Mouse (Mus musculus) midbrain, embryonic 16.5 days (tissue): ENCODE measurements around the gene Slamf7. TPM values are rescaled to one million over a fixed set of nuclear protein-coding genes. Genes with fewer than 3 reads are reported as not detected.

Experiments used
- ATAC-seq: fragments of 200-750 bp; cut with Nextera tagmentation; 2 replicates; pipeline ENCODE4 v1.8.0; 2017; ENCODE audit warnings: moderate TSS enrichment
- H3K27ac ChIP-seq: fragments of 300-500 bp; sonication (generic); 2 replicates; pipeline ENCODE4 v1.5.1; 2014; ENCODE audit warnings: mild to moderate bottlenecking, low read length, mixed read lengths
- H3K27me3 ChIP-seq: fragments of 300-500 bp; sonication (generic); 2 replicates; pipeline ENCODE4 v1.6.1; 2014; ENCODE audit warnings: low read depth, low read length, mixed read lengths; ENCODE audit not compliant: control insufficient read depth, insufficient read depth
- H3K36me3 ChIP-seq: fragments of 300-500 bp; sonication (generic); 2 replicates; pipeline ENCODE4 v1.6.1; 2014; ENCODE audit warnings: mild to moderate bottlenecking, low read length, moderate library complexity, mixed read lengths; ENCODE audit not compliant: control insufficient read depth, insufficient read depth
- H3K4me1 ChIP-seq: fragments of 300-500 bp; sonication (generic); 2 replicates; pipeline ENCODE4 v1.6.1; 2014; ENCODE audit warnings: mild to moderate bottlenecking, low read length, mixed read lengths; ENCODE audit not compliant: control insufficient read depth, insufficient read depth
- H3K4me2 ChIP-seq: fragments of 300-500 bp; sonication (generic); 2 replicates; pipeline ENCODE4 v1.6.1; 2014; ENCODE audit warnings: mild to moderate bottlenecking, low read length, mixed read lengths
- H3K4me3 ChIP-seq: fragments of 300-500 bp; sonication (generic); 2 replicates; pipeline ENCODE4 v1.5.1; 2014; ENCODE audit warnings: low read depth, mild to moderate bottlenecking, low read length, moderate library complexity, mixed read lengths
- H3K9ac ChIP-seq: fragments of 300-500 bp; sonication (generic); 2 replicates; pipeline ENCODE4 v1.6.1; 2014; ENCODE audit warnings: low read depth, low read length, mixed read lengths
- H3K9me3 ChIP-seq: fragments of 300-500 bp; sonication (generic); replicated peaks from 2 replicates; pipeline ENCODE4 v1.6.1; 2014; ENCODE audit warnings: mild to moderate bottlenecking, low read length, mixed read lengths; ENCODE audit not compliant: control insufficient read depth, poor library complexity, severe bottlenecking
- WGBS: fragments of 180-500 bp; shearing (Covaris S2); extraction: QIAGEN DNeasy Blood & Tissue Kit; methylation state at CpG from one replicate; pipeline ENCODE4 v1.1.7; 2014; 5-methylcytosine and 5-hydroxymethylcytosine counted together
- polyA plus RNA-seq: library from polyadenylated mRNA; unstranded; fragments of >200 nt; fragmentation: Nextera tagmentation; extraction: Ambion mirVana; gene quantifications from 2 replicates; pipeline ENCODE4 v1.2.1, GENCODE M21; 2015

The Slamf7 gene
- not detected in 2 replicates for polyA plus RNA-seq

DNA sequence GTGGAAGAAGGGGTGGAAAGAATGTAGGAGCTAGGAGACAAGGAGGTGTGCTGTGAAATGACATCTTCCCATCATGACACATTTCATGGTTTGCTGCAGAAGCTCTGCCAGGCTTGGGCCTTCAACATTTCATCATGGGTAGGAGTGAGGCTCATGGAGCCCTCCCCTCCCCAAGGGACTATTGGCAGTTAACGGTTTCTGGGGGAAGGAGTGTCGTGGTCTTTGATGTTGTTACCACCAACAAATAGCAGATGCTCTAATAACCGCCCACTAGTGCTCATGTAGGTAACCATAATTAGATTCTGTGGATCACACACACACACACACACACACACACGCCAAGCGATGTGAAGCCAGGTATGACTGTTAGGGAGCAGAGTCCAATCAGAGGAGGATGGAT, at the start of gene Slamf7:
Slamf7 (minus strand) TSS at position 302 of the 400 bp plus-strand sequence.
- Histone ChIP-seq H3K9ac (no peak within 1 kb of the TSS), H3K9me3 (no peaks in the 10 kb centered on the region), H3K4me2 (no peak within 1 kb of the TSS), H3K36me3 (no peaks in the 10 kb centered on the region), H3K27me3 (no peaks in the 10 kb centered on the region), H3K4me3 (no peak within 1 kb of the TSS), H3K27ac (no peak within 1 kb of the TSS), H3K4me1 (no peaks in the 10 kb centered on the region)
- no peak for ATAC-seq
- WGBS = 95% methylated on average over 5 of the region's 5 CpGs

DNA sequence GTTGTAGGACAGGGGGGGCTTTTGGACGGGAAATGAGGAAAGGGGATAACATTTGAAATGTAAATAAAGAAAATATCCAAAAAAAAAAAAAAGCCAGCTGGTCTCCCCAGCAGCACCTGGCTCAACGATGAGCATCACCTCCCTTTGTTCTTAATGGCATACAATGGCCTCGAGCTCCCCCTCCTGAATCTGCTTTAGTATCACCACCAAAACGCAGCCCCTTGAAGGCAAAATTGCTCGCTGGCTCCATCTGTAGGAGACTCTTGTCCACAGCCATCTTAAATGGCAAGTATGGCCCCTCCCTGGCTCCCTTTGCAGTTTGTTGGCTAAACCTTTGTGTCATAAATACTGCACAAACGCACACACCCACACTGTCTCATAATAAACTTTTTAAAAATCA, 46.1 kb upstream of the Slamf7 start:
- H3K4me1 ChIP-seq = no peaks in the 10 kb centered on the region
- H3K4me2 ChIP-seq = no peak overlapping the region
- H3K9me3 ChIP-seq = no peaks in the 10 kb centered on the region
- no peak overlapping the region for H3K4me3 ChIP-seq
- no peaks in the 10 kb centered on the region for H3K27me3 ChIP-seq
- no peak overlapping the region for H3K27ac ChIP-seq
- no peaks in the 10 kb centered on the region for H3K36me3 ChIP-seq
- no peak overlapping the region for H3K9ac ChIP-seq
- WGBS = 14% methylated on average over 6 of the region's 6 CpGs
- ATAC-seq = no peak

DNA sequence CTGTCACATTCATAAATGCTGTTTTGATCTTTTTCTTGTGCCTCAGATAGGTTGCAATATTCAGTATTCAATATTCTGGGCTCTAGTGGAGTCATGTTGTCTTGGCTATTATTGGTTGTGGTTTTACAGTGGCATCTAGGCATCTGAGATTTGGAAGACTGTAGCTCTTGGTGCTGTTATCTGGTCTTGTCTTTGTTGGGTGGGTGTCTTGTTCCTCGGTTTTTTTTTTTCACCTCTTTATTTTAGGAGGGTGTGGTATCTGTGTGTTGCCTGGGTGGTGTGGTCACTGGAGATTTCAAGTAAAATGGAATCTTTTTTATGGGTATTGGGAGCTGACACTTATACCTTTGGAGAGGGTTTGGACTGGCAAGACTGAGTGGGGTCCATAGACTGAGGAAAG, 41.1 kb upstream of the Slamf7 start:
- Histone ChIP-seq H3K9me3 (0 out of 2 replicates have a peak, but pooled peaks cover 4% of the 10 kb centered on the region), H3K27ac (no peak overlapping the region), H3K27me3 (no peaks in the 10 kb centered on the region), H3K4me3 (no peak overlapping the region), H3K9ac (no peak overlapping the region), H3K36me3 (no peaks in the 10 kb centered on the region), H3K4me2 (no peak overlapping the region), H3K4me1 (no peaks in the 10 kb centered on the region)
- WGBS = 79% methylated on average over 1 of the region's 1 CpGs
- ATAC-seq = no peak

DNA sequence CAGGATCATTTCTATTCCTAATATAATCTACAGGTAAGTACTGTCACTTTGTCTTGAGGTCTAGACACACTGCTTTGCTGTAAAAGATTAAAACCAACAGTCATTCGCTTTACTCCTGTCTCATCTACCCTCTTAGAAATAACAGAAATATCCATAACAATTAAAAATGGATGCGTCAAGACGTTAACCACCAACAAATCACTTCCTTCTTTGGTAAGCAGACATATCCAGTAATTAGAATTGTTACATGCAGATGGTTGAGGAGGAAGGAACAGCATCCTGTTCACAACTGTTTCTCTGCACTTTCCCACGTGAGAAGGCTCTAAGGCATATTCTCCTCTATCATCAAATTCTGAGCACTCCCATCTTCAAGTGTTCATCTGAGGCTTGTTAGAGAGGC, 34.5 kb upstream of the Slamf7 start:
- no peak overlapping the region for H3K27ac ChIP-seq
- WGBS = 88% methylated on average over 4 of the region's 4 CpGs

DNA sequence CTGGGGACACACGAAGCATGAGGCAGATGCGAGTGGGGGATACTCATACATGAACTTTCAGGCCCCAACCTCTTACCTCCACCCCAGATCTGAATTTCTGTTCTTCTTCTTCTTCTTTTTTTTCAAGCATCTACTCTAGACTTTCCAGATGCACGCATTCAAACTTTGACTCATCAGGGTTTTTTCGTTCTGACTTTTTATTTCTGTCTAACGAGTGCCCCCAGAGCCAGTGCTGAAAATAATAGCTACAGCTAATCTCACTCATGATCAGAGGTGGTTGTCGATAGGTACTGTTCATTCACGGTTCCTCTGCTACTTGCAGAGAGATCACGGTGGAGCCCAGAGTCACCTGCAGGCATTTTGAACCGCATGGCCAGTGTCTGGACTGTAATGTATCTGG, 32.1 kb upstream of the Slamf7 start:
- H3K9ac ChIP-seq = no peak overlapping the region
- no peaks in the 10 kb centered on the region for H3K4me1 ChIP-seq
- H3K27me3 ChIP-seq = no peaks in the 10 kb centered on the region
- no peaks in the 10 kb centered on the region for H3K9me3 ChIP-seq
- H3K4me3 ChIP-seq = no peak overlapping the region
- no peak overlapping the region for H3K27ac ChIP-seq
- H3K36me3 ChIP-seq = no peaks in the 10 kb centered on the region
- ATAC-seq = no peak
- H3K4me2 ChIP-seq = no peak overlapping the region
- WGBS = 93% methylated on average over 9 of the region's 9 CpGs

More for the DNA sequence above, 34.5 kb upstream of the Slamf7 start:
- H3K9me3 ChIP-seq = no peaks in the 10 kb centered on the region
- H3K4me2 ChIP-seq = no peak overlapping the region
- H3K27me3 ChIP-seq = no peaks in the 10 kb centered on the region
- H3K4me3 ChIP-seq = no peak overlapping the region
- no peak for ATAC-seq
- no peaks in the 10 kb centered on the region for H3K4me1 ChIP-seq
- H3K9ac ChIP-seq = no peak overlapping the region
- no peaks in the 10 kb centered on the region for H3K36me3 ChIP-seq

DNA sequence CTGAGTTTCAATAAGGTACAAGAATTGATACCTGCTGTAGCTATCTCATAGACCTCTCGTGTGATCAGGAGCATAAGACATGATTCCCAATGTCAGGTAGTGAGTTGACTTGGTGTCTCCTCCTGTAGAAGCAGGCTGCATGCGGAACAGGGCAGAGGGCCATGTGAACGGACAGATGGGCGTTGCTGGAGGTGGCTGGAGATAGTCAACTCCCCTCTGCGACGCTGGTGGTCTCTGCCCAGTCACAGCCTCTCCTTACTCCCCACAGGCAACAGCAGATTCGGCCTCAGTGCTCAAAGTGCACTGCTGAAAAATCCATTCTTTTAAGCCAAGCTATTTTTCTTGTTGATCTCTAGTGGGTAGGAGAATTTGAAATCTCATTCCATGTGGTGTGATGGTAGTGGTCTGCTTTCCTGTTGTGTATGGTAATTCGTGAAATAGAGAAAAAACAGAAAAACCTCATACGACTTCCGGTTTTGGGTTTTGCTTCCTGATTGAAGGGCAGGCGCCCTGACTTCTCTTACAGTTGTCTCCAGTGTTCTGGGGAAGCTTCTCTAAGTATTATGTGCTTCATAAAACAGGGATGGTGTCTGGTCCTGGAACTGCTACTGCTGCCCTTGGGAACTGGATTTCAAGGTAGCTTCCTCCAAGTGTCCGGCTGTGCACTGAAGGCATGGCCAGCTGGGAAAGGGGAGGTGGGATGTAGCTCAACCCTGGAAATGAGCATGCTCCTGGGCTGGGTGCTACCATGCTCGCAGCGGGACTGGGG, 28.9 kb upstream of the Slamf7 start, which contains the start of gene Cd48:
Cd48 (plus strand) TSS at position 479 of the 769 bp plus-strand sequence.
- Histone ChIP-seq H3K27me3 (no peaks in the 10 kb centered on the region), H3K27ac (no peak within 1 kb of the TSS), H3K4me1 (no peaks in the 10 kb centered on the region), H3K4me3 (no peak within 1 kb of the TSS), H3K36me3 (no peaks in the 10 kb centered on the region), H3K4me2 (no peak within 1 kb of the TSS), H3K9ac (no peak within 1 kb of the TSS), H3K9me3 (no peaks in the 10 kb centered on the region)
- no peak for ATAC-seq
- 92% methylated on average over 14 of the region's 14 CpGs for WGBS

DNA sequence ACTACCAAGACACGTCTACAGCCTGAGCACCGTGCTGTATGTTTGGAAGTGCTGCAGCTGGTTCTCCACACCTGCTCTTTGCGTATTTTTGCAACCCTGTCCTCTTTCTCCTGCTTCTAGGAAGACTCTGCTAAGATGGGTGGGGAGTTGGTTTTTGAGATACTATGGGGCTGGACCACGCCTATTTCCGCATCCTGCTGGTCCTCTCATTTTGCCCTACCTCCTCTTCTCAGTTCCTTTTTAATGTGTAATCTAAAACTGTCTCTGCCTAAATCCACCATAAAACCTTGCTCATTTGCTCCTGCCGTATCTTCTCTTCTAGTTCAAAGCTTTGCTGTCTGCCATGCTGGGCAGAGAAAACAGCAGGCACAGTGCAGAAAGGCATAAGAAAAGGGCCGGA, 28.2 kb upstream of the Slamf7 start:
- Histone ChIP-seq H3K4me1 (no peaks in the 10 kb centered on the region), H3K27me3 (no peaks in the 10 kb centered on the region), H3K4me2 (no peak overlapping the region), H3K27ac (no peak overlapping the region), H3K4me3 (no peak overlapping the region), H3K9ac (no peak overlapping the region), H3K9me3 (no peaks in the 10 kb centered on the region), H3K36me3 (no peaks in the 10 kb centered on the region)
- 90% methylated on average over 7 of the region's 7 CpGs for WGBS
- no peak for ATAC-seq

DNA sequence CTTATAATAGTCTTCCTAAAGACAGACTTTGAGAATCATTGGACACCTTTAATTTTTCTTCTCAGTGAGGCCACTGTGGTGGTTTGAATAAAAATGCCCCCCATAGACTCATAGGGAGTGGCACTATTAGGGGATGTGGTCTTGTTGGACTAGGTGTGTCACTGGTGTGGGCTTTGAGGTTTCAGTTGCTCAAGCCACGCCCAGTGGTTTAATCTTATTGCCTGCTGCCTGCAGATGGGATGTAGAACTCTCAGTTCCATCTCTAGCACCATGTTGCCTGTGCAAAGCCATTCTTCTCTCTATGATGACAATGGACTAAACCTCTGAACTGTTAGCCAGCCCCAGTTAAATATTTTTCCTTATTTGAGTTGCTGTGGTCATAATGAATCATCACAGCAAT, 24.9 kb upstream of the Slamf7 start:
- no peak for ATAC-seq
- Histone ChIP-seq H3K9me3 (no peaks in the 10 kb centered on the region), H3K4me1 (no peaks in the 10 kb centered on the region), H3K4me2 (no peak overlapping the region), H3K27ac (no peak overlapping the region), H3K36me3 (no peaks in the 10 kb centered on the region), H3K9ac (no peak overlapping the region), H3K27me3 (no peaks in the 10 kb centered on the region), H3K4me3 (no peak overlapping the region)
- 79% methylated on average over 1 of the region's 1 CpGs for WGBS

DNA sequence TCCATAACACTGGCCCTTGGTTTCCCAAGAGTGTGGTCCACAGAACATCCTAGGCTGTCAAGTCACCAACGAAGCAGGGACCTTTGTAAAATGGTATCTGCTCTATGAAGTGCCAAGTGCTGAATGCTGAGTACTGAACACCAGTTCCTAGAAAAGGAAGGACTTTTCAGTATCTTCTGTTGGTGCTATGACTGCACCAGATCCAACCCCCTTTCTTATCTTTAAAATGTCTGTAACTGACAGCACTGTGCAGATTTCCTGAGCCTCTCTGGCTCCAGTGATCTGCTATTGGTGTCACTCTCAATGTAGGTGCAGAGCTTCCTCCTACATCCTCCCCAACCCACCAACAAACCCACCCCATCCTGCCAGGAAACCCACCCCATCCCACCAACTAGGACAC, 21.6 kb upstream of the Slamf7 start:
- no peaks in the 10 kb centered on the region for H3K27me3 ChIP-seq
- no peak overlapping the region for H3K4me2 ChIP-seq
- 79% methylated on average over 1 of the region's 1 CpGs for WGBS
- no peak overlapping the region for H3K4me3 ChIP-seq
- no peak for ATAC-seq
- no peak overlapping the region for H3K27ac ChIP-seq
- no peaks in the 10 kb centered on the region for H3K9me3 ChIP-seq
- no peaks in the 10 kb centered on the region for H3K36me3 ChIP-seq
- no peaks in the 10 kb centered on the region for H3K4me1 ChIP-seq
- H3K9ac ChIP-seq = no peak overlapping the region
